Mouse (Mus musculus) splenic B cell, adult 2 months (primary cell): ENCODE measurements around the gene Micu1.
A peak's percentile ranks its signal among the peaks of the same experiment; 100 is the strongest.

Experiments used
- DNase-seq: peaks from one replicate; pipeline ENCODE4 v3.0.0-alpha.2; 2011; ENCODE audit warnings: low read depth, low spot score
- H3K27me3 ChIP-seq: 2 replicates; pipeline ENCODE4 v1.6.1; 2012; ENCODE audit warnings: mild to moderate bottlenecking, low read length, moderate library complexity, mixed read lengths; ENCODE audit not compliant: control insufficient read depth, poor library complexity, insufficient read depth, severe bottlenecking
- H3K36me3 ChIP-seq: 2 replicates; pipeline ENCODE4 v1.6.1; 2012; ENCODE audit warnings: mild to moderate bottlenecking, low read length, moderate library complexity, mixed read lengths; ENCODE audit not compliant: control insufficient read depth, poor library complexity, insufficient read depth, severe bottlenecking

Micu1 gene

DNA sequence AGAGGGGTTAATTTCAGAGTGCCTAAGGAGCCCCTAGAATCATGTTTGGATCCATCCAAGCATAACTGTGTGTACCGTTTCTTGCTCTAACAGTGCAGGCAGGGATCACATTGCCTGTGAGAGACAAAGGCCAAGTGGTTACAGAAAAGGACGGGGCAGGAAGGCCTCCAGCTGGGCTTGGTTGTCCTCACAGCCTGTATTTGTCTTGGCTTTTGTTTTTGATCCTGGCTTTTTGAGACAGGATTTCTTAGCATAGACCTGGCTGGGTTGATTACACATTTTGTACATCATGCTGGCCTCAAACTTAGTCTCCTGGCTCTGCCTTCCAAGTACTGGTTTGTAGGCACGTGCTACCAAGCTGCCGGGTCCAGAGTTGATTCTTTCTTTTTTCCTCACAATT lies 93.6 kb downstream of the Micu1 start:
- DNase-seq, result no peak
- Histone ChIP-seq H3K27me3 (no peaks in the 10 kb centered on the region), H3K36me3 (peaks cover 8% of the 10 kb centered on the region; the same call in 1 of the 2 replicates)

DNA sequence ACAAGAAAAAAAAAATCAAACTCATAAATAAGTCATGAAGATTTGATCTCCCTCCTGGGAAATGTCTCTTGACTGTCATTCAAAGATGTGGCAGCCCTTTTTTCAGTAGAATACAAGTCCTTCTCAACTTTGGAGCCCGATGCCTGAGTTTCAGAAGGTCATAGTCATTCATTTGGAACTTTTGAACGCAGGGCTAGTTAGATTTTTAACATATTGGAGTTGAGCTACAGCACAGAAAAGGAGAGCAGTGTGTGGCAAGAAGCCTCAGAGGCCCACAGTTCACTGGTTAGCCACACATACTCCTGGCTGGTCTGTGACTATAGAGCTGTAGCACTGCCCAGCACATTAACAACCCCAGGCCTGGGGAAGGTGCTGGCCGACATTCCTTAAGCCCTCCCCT lies 96.1 kb downstream of the Micu1 start:
- DNase-seq, result no peak
- H3K27me3 ChIP-seq, result no peaks in the 10 kb centered on the region
- peaks cover 5% of the 10 kb centered on the region; the same call in 1 of the 2 replicates for H3K36me3 ChIP-seq

DNA sequence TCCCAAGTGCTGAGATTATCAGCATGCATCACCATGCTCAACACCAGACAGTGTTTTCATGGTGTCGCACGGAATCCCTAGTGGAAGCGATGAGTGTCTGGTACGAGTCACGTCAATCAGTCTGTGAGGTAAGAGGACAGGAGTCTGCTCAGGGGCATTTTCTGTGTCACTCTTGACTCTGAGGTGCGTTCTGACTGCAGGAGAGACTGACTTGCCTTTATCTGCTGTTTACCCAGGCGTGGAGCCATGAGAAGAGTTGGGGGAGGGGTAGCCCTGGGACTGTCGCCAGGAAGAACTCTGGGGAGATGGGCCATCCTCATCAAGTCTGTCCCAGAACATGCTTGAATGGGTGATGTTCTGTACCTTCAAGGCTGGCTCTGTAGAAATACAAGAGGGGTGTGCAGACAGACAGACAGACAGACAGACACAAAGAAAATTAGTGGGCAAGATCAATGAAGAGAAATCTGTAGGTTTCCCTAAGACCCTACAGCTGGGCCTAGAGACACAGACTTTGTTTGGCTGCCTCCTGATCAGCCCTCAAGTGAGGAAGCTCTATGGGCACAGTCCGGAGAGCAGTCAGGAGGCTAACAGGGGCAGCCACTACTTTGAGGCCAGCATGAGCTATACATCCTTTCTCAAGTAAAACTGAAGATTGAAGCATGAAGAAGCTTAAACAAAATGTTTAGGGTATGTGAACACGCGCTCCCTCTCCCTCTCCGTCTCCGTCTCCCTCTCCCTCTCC lies 97.2 kb downstream of the Micu1 start:
- Histone ChIP-seq H3K27me3 (no peaks in the 10 kb centered on the region), H3K36me3 (peaks cover 5% of the 10 kb centered on the region; the same call in 1 of the 2 replicates)
- no peak for DNase-seq

DNA sequence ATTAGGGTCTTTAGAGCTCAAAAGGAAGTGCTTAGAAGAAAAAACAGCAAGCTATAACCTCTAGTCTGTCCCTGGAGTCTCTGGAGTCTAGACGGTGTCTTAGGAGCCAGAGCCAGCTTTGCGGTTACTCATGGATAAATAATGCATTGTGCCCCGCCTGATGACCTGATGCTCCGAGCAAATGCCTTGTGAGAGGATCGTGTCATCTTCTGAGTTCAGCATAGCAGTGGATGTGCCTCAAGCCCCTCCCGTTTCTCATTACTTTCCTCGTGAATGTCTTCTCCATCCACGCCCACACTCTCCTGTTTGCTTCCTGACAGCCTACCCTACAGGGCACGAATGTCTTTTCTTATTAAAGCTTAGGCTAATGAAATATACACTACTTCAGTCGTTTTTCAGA lies 97.9 kb downstream of the Micu1 start:
- no peak for DNase-seq
- H3K27me3 ChIP-seq, result no peaks in the 10 kb centered on the region
- H3K36me3 ChIP-seq, result peaks cover 2% of the 10 kb centered on the region; the same call in 1 of the 2 replicates

DNA sequence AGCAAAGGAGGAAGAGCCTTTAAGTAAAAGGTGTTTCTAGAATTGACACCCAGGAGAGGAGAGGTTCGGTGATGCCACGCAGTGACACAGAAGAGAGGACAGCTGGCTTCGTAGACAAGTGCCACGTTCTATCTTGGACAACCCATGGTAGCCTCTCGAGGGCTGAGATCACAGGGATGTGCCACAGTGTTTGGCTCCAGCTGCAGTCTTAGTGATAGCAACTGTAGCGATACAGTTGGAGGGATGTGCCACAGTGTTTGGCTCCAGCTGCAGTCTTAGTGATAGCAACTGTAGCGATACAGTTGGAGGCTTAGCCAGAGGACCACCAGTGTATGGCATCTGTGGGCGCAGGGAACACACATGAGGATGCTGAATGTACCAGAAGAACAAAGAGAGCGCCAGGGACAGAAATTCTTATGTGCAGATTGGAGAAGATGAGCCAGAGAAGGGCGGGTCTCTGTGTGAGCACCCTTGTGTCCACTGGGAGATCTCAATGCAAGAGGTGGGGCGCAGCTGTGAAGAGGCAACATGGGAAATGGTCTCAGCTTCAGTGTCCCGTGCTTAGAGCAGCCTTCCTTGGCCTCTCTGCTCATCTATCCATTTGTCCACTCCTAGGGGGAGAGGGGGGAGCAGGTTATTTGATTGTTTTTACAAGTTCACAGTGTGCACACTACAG lies 98.7 kb downstream of the Micu1 start:
- Histone ChIP-seq H3K27me3 (no peaks in the 10 kb centered on the region), H3K36me3 (peaks cover 2% of the 10 kb centered on the region; the same call in 1 of the 2 replicates)
- DNase-seq, result no peak

DNA sequence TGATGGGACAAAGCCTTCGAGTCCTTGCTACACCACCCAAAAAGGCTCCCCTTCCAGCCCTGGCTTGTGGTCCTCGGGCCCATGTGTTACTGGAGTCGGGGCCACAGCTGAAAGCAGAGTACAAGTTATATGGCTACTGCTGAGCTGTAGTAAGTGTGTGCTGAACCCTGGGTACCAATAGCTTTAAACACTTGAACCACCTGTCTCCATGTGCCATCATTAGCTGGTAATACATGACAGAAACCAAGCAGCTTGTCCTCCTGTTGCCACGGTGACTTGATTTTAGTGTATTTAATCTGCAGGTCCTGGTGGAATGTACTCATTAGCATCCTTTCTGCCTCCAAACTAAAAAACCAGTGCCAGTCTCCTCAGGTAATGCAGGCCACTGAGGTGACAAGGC lies 106.4 kb downstream of the Micu1 start:
- DNase-seq, result no peak
- Histone ChIP-seq H3K27me3 (no peaks in the 10 kb centered on the region), H3K36me3 (no peaks in the 10 kb centered on the region)

DNA sequence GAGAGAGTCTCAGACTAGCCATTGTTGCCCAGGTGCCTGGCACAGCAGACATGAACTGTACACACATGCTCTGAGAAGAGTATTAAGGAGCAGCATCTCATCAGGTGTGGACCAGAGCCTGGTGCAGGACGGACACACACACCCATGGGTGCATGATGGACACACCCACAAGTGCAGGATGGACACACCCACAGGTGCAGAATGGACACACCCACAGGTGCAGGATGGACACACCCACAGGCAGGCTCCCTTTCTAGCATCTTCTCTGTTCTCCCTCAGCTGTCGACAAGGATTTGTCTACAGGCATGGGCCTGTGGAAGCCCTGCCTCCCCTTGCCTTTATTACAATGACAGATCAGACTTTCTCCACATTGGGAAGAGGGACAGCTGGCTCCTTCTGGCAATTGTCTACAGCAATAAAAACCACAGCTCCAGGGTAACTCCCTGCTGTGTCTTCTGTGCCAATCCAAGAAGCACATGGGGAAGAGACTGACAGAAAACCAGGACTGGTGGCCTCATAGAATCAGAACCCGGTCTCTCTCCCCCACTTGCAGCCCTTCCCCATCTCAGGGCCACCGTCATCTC lies 107.8 kb downstream of the Micu1 start:
- no peak for DNase-seq

DNA sequence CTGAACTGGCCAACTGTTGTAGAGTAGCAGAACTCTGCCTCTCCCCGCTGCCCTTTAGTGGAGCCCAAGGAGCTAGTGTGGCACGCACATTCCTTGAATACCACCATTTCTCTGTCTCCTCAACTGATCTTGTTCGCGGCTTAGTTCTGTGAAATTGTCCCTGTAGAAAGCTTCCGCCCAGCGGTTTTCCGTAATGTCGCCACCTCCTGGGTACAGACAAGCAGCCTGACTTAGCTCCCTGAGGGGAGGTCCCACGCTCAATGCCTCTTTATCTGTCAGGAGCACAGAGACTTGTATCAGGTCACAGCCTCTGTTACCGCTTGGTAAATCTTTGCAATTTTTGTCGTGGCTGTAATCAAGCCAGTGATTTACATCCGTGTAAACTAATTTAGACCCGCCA lies 110.7 kb downstream of the Micu1 start:
- no peaks in the 10 kb centered on the region for H3K27me3 ChIP-seq
- DNase-seq, result no peak
- H3K36me3 ChIP-seq, result no peaks in the 10 kb centered on the region; the same call in 1 of the 2 replicates

More for the DNA sequence above, 107.8 kb downstream of the Micu1 start:
- Histone ChIP-seq H3K27me3 (no peaks in the 10 kb centered on the region), H3K36me3 (no peaks in the 10 kb centered on the region)

DNA sequence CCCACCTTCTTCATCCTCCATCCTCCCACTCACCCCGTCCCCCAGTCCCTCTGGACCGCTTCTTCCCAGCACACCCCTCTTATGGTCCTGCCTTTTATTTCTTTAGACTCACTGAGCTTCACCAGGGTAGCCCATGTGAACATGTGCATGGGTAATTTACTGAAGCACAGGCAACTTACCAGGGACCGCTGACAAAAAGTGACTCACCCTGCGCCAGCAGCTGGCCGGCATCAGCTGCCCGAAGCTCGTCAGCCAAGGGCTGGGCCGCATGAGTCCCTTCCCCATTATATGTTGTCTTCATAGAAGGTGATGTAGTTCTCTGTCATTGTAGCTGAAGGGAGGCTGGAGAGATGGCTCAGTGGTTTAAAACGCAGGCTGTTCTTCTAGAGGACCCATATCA lies 111.5 kb downstream of the Micu1 start:
- Histone ChIP-seq H3K27me3 (no peaks in the 10 kb centered on the region), H3K36me3 (no peaks in the 10 kb centered on the region; the same call in 1 of the 2 replicates)
- DNase-seq, result no peak

DNA sequence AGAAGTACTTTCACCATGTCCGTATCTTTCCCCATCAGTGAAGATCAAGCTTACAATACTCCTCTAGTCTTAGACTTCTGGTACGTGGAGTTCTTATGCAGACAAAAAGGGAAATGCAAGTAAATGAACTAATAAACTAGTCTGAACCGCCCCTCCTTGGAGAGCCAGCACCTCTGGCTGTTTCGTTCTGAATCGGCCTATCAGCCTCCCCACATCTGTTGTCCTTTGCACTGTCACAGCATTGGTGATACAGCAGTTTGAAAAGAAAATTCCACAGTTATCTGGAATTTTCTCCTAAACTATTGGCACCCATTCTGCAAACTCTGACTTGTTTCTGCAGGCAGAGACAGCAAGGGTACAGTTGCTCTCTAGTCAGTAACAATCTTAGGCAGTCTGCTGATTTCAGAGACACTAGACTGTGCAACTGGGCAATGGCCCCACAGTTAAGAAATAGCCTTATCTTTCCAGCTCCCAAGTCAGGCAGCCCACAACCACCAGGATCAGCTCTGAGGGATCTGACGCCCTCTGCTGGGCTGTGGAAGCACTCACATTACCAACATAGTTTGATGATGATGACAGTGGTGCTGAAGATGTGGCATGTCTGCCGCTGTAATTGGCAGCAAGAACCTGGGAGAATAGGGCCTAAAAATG lies 112.4 kb downstream of the Micu1 start:
- peak; percentile 29 for DNase-seq

DNA sequence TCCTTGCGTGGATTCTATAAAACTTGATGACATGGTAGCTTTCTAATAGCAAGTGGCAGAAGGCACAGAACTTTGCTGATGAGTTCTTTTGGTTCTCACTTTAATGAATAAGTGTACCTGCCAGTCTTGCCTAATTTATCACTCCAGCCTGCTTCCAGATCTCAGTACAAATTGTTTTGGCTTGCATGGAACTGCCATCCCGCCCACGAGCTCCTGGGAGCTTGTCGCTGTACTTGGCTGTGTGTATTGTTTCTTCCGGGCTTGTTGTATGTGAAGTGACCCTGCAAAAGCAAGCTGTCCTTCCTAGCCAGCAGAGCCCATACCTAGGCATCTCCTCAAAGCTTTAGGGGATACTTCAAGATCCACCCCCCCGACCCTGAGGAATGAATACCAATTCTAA lies 114.3 kb downstream of the Micu1 start:
- peaks cover 2% of the 10 kb centered on the region; the same call in 1 of the 2 replicates for H3K36me3 ChIP-seq
- no peaks in the 10 kb centered on the region for H3K27me3 ChIP-seq
- DNase-seq, result no peak

More for the DNA sequence above, 112.4 kb downstream of the Micu1 start:
- no peaks in the 10 kb centered on the region; the same call in 1 of the 2 replicates for H3K36me3 ChIP-seq
- no peaks in the 10 kb centered on the region for H3K27me3 ChIP-seq

DNA sequence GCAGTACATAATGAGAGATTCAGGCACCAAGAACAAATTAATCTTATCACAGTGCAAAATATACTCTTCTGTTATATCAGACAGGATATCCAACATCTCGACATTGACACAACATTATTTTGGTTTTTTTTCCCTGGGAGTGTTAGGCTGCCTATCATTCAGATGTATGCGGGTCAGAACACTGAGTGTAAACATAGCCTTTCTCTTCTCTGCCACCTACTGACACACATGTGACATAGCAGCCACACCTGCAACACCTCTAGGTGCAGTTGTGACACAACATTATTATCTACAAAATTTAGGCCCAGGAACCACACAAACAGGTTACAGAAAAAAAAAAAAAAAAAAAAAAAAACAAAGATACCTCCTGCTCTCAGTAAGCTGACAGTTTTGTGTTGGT lies 115.3 kb downstream of the Micu1 start:
- H3K27me3 ChIP-seq, result no peaks in the 10 kb centered on the region
- DNase-seq, result peak; percentile 35
- H3K36me3 ChIP-seq, result peaks cover 2% of the 10 kb centered on the region; the same call in 1 of the 2 replicates

DNA sequence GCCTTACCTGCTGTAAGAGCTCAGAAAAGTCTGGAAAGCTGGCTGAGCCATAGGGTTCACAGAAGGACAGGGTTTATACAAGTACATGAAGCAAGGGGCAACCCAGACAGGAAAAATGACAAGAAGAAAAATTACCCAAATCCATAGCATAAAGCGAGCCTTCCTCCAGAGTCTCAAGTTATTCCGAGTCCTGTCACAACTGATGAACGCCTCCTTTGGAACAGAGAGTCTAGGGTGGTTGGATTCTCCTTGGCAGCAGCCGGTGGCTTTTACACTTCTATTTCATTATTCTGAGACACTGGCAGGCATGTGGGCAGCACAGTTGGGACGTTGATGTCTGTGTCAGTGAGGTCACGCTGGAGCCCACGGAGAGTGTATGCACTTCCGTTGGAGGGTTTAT lies 115.7 kb downstream of the Micu1 start:
- no peak for DNase-seq
- Histone ChIP-seq H3K27me3 (no peaks in the 10 kb centered on the region), H3K36me3 (peaks cover 2% of the 10 kb centered on the region; the same call in 1 of the 2 replicates)

DNA sequence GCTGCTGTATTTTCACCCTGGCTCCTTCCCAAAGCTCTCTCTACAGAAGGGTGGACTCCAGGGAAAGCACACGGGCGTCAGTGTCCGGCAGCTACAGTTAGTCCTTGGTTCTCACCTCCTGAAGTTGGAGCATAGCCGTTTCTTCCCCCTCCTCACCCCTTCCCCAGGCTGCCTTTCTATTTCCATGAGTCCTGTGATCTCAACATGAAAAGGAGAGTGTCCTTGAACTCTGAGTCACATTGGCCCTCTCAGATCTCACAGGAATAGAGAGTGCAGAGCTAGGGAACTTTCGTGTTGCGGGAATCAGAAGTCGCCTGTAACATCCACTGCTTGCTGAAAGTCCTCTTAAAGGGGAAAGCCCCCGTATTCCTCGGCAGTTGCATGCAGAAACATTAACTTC lies 116.9 kb downstream of the Micu1 start:
- Histone ChIP-seq H3K36me3 (peaks cover 2% of the 10 kb centered on the region; the same call in 1 of the 2 replicates), H3K27me3 (no peaks in the 10 kb centered on the region)
- DNase-seq, result no peak
